Mouse (Mus musculus): ENCODE data around the gene Lif.

DNA sequence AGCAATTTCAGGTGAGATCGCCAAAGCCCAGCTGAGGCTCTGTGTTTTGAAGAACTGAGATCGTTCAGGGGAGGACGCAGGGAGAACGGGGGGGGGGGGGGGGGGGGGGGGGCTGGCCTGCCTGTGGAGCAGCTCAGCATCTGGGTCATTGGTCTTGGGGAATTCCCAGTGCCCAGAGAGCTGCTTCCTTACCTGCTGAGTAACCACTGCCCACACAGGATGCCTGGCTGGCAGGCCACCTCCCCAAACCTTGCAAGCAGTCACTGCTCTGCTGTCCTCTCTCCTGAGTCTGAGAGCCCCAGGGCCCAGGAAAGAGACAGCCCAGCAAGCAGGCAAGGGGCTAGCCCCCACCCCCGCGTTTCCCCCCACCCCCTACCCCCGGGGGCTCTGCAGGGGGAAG lies 5.5 kb downstream of the Lif start:
- TF ChIP-seq CTCF (IDR thresholded peaks at IDR 0.05; ENCODE audit: low read depth, low read length) (no peak), GATA1 (IDR thresholded peaks at IDR 0.05; ENCODE audit: borderline replicate concordance, low read length) (no peak), TAL1 (conservative IDR thresholded peaks at IDR 0.05; ENCODE audit: low read depth, low read length) (no peak)
